Mouse (Mus musculus) heart, embryonic 10.5 days (tissue): ENCODE measurements around the gene Gga2. TPM values are rescaled to one million over a fixed set of nuclear protein-coding genes. Genes with fewer than 3 reads are reported as not detected.

Experiments
- DNase-seq: peaks from one replicate; pipeline ENCODE4 v3.0.0-alpha.2; 2017; ENCODE audit warnings: low spot score
- H3K27ac ChIP-seq: fragments of 300-500 bp; sonication (generic); 2 replicates; pipeline ENCODE4 v1.5.1; 2016; ENCODE audit warnings: mild to moderate bottlenecking
- H3K27me3 ChIP-seq: fragments of 300-500 bp; sonication (generic); 2 replicates; pipeline ENCODE4 v1.6.1; 2016; ENCODE audit warnings: mild to moderate bottlenecking; ENCODE audit not compliant: poor library complexity, insufficient read depth, severe bottlenecking
- H3K36me3 ChIP-seq: fragments of 300-500 bp; sonication (generic); 2 replicates; pipeline ENCODE4 v1.6.1; 2016; ENCODE audit warnings: mild to moderate bottlenecking, moderate library complexity
- H3K4me1 ChIP-seq: fragments of 300-500 bp; sonication (generic); 2 replicates; pipeline ENCODE4 v1.6.1; 2016; ENCODE audit warnings: mild to moderate bottlenecking
- H3K4me3 ChIP-seq: fragments of 300-500 bp; sonication (generic); 2 replicates; pipeline ENCODE4 v1.5.1; 2016; ENCODE audit warnings: mild to moderate bottlenecking, moderate library complexity
- H3K9me3 ChIP-seq: fragments of 300-500 bp; sonication (generic); 2 replicates; pipeline ENCODE4 v1.6.1; 2016; ENCODE audit warnings: mild to moderate bottlenecking, moderate library complexity
- WGBS: fragments of 180-500 bp; shearing (Covaris S2); methylation state at CpG from one replicate; pipeline ENCODE4 v1.1.7; 2016; 5-methylcytosine and 5-hydroxymethylcytosine counted together
- polyA plus RNA-seq: library from polyadenylated mRNA; unstranded; fragments of >200 nt; fragmentation: Nextera tagmentation; extraction: Ambion mirVana; gene quantifications from 2 replicates; pipeline ENCODE4 v1.2.1, GENCODE M21; 2016

The Gga2 gene
- polyA plus RNA-seq, 1 experiment from 2014 or later, result 114 TPM

GRCm38 (mm10) chr7:121942371-121942770, 78.7 kb downstream of the Gga2 start:
- no peaks in the 10 kb centered on the region for H3K9me3 ChIP-seq
- no peak overlapping the region for H3K4me3 ChIP-seq
- peaks cover 49% of the 10 kb centered on the region for H3K4me1 ChIP-seq
- DNase-seq, result no peak
- H3K27me3 ChIP-seq, result no peaks in the 10 kb centered on the region
- 68% methylated on average over 2 of the region's 2 CpGs for WGBS
- no peak overlapping the region for H3K27ac ChIP-seq
- H3K36me3 ChIP-seq, result peaks cover 7% of the 10 kb centered on the region; the same call in 1 of the 2 replicates

GRCm38 (mm10) chr7:121941640-121942039, 79.4 kb downstream of the Gga2 start:
- WGBS, result 81% methylated on average over 3 of the region's 3 CpGs
- no peak for DNase-seq
- Histone ChIP-seq H3K9me3 (no peaks in the 10 kb centered on the region), H3K4me1 (peaks cover 57% of the 10 kb centered on the region), H3K27me3 (no peaks in the 10 kb centered on the region), H3K4me3 (no peak overlapping the region), H3K27ac (no peak overlapping the region), H3K36me3 (peaks cover 7% of the 10 kb centered on the region; the same call in 1 of the 2 replicates)

GRCm38 (mm10) chr7:121941016-121941415, 80.0 kb downstream of the Gga2 start:
- Histone ChIP-seq H3K4me3 (no peak overlapping the region), H3K9me3 (no peaks in the 10 kb centered on the region), H3K36me3 (peaks cover 7% of the 10 kb centered on the region; the same call in 1 of the 2 replicates), H3K4me1 (peaks cover 63% of the 10 kb centered on the region), H3K27me3 (no peaks in the 10 kb centered on the region), H3K27ac (no peak overlapping the region)
- no peak for DNase-seq
- 60% methylated on average over 3 of the region's 3 CpGs for WGBS

- no peaks in the 10 kb centered on the region for H3K9me3 ChIP-seq
Observed at GRCm38 (mm10) chr7:121939729-121940128, 81.3 kb downstream of the Gga2 start.

DNA sequence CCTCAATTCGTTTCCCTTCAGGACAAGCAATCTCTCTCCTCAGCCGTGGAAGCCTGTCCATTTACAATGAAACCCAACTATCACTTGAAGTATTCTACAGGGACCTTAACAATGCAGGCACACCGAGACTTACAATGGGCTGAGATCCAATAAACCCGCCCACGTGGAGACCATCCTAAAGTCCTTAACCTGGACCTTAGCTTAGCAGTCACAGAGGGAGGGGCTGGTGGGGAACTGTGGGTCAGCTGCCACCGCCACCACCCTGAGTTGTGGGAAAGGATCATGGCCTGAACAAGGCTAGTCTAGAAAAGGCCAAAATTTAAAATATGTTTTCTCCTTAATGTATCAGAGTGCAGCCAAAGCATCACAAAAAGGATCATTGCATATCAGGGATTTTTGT, 81.8 kb downstream of the Gga2 start:
- Histone ChIP-seq H3K27me3 (no peaks in the 10 kb centered on the region), H3K36me3 (peaks cover 15% of the 10 kb centered on the region; the same call in 1 of the 2 replicates), H3K9me3 (no peaks in the 10 kb centered on the region), H3K27ac (no peak overlapping the region), H3K4me3 (no peak overlapping the region), H3K4me1 (peaks cover 70% of the 10 kb centered on the region)
- no peak for DNase-seq
- WGBS, result 65% methylated on average over 6 of the region's 6 CpGs

More at GRCm38 (mm10) chr7:121939729-121940128, 81.3 kb downstream of the Gga2 start:
- Histone ChIP-seq H3K27me3 (no peaks in the 10 kb centered on the region), H3K36me3 (peaks cover 15% of the 10 kb centered on the region; the same call in 1 of the 2 replicates), H3K27ac (no peak overlapping the region), H3K4me1 (peaks cover 70% of the 10 kb centered on the region), H3K4me3 (no peak overlapping the region)
- 26% methylated on average over 4 of the region's 4 CpGs for WGBS
- DNase-seq, result no peak

DNA sequence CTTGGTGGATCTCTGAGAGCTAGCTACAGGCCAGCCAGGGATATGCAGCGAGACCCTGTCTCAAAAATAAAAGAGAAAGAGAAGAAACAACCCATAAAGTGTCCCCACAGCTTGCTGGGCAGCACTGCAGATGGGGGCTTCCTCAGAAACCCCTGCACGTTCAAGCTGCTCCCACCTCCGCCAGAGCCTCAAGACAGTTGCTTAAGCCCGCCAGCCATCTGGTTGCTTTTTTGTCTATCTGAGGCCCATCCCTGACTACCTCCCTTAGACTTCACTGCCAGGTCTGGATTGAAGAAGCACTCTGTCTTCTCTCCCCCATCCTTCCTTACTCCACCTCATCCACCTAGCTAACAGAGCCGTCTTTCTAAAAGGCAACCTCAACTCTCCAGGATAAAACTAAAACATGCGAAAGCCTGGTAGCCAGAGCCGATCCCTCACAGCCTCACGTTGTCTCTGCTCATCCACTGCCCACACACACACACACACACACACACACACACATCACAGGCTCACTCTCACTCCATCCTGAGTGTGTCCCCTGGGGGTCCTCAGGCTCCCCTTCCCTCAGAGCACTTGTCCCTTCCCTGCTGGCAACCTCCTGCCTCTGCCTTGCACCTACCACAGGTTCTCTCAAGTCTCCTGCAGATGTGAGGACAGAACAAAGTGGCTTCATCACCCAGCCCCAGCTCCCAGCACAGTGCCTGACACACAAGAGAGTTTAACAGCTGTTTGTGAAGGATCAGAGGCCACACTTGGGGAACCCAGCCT, 82.7 kb downstream of the Gga2 start:
- H3K4me3 ChIP-seq, result no peak overlapping the region

DNA sequence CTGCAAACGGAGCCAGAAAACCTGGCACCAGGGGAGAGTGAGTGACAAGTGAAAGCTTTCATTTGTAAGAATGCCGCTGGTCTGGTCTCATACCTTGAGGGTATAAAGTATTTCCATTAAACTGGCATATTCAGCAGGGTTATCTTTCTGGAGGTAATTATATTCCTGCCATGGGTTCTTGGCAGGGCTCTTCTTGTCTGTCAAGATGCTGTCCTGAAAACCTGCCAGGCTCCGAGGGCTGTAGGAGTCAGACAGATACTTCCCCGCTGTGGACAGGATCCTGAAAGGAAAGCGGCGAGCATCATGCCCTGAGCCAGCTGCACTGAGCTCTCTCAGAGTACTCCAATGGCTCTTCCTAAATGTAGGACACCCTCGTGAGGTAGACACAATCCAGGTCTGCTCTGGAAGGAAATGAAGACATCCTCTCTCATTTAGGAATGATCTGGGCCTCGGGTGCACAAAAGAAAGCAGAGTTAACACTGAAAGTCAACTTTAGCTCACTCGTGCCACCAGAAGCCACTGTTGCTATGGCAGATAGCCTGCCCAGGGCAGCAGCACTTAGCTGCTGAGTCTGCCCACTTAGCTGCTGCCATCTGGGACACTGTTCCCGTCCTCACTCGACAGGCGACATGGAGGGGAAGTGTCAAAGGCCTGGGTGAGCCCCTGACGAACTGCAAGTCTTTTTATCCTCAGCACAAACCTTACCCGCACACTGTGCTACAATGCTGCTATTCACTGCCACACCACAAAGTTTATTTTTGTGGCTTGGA, 84.0 kb downstream of the Gga2 start:
- DNase-seq, result no peak
- 44% methylated on average over 14 of the region's 14 CpGs for WGBS
- Histone ChIP-seq H3K4me3 (no peak overlapping the region), H3K4me1 (peaks cover 71% of the 10 kb centered on the region), H3K36me3 (peaks cover 13% of the 10 kb centered on the region; the same call in 1 of the 2 replicates), H3K9me3 (no peaks in the 10 kb centered on the region), H3K27ac (0 out of 2 replicates have a peak overlapping the region, but pooled peaks have one; percentile 36), H3K27me3 (no peaks in the 10 kb centered on the region)

More for the DNA sequence above, 82.7 kb downstream of the Gga2 start:
- 79% methylated on average over 8 of the region's 8 CpGs for WGBS
- peaks cover 10% of the 10 kb centered on the region; the same call in 1 of the 2 replicates for H3K36me3 ChIP-seq
- 0 out of 2 replicates have a peak overlapping the region, but pooled peaks have one; percentile 17 for H3K27ac ChIP-seq
- peaks cover 74% of the 10 kb centered on the region for H3K4me1 ChIP-seq
- no peak for DNase-seq
- H3K9me3 ChIP-seq, result no peaks in the 10 kb centered on the region
- H3K27me3 ChIP-seq, result no peaks in the 10 kb centered on the region

Other genes starting within 250 kb of the Gga2 start
- gene Scnn1b, start 156.2 kb downstream of the Gga2 start, polyA plus RNA-seq, result 0.30 TPM in 1 of 2 replicates, not detected in the other
- 20.0 and 22.4 TPM in 2 replicates for gene Cog7, start 39.5 kb downstream of the Gga2 start, polyA plus RNA-seq
- gene Ubfd1, start 46.0 kb upstream of the Gga2 start, polyA plus RNA-seq, result 60.3 and 81.0 TPM in 2 replicates
- gene Ears2, start 46.0 kb upstream of the Gga2 start, polyA plus RNA-seq, result 21.5 and 29.1 TPM in 2 replicates
- gene Ndufab1, start 80.7 kb upstream of the Gga2 start, polyA plus RNA-seq, result 1,058 and 1,342 TPM in 2 replicates
- gene Palb2, start 111.8 kb upstream of the Gga2 start, polyA plus RNA-seq, result 13.4 and 17.9 TPM in 2 replicates
- gene Dctn5, start 111.8 kb upstream of the Gga2 start, polyA plus RNA-seq, result 83.4 and 102 TPM in 2 replicates
- gene Plk1, start 138.2 kb upstream of the Gga2 start, polyA plus RNA-seq, result 143 and 172 TPM in 2 replicates
- gene Ern2, start 165.0 kb upstream of the Gga2 start, polyA plus RNA-seq, result not detected in 2 replicates
- gene Chp2, start 198.3 kb upstream of the Gga2 start, polyA plus RNA-seq, result 0.18 TPM in 1 of 2 replicates, not detected in the other